Mouse (Mus musculus): ENCODE data around the gene Fam120c. TPM values are rescaled to one million over a fixed set of nuclear protein-coding genes. Genes with fewer than 3 reads are reported as not detected.

Fam120c gene
- total RNA-seq, 4 experiments from 2014 or later: 44.1 to 51.3 (median 49.3) TPM

DNA sequence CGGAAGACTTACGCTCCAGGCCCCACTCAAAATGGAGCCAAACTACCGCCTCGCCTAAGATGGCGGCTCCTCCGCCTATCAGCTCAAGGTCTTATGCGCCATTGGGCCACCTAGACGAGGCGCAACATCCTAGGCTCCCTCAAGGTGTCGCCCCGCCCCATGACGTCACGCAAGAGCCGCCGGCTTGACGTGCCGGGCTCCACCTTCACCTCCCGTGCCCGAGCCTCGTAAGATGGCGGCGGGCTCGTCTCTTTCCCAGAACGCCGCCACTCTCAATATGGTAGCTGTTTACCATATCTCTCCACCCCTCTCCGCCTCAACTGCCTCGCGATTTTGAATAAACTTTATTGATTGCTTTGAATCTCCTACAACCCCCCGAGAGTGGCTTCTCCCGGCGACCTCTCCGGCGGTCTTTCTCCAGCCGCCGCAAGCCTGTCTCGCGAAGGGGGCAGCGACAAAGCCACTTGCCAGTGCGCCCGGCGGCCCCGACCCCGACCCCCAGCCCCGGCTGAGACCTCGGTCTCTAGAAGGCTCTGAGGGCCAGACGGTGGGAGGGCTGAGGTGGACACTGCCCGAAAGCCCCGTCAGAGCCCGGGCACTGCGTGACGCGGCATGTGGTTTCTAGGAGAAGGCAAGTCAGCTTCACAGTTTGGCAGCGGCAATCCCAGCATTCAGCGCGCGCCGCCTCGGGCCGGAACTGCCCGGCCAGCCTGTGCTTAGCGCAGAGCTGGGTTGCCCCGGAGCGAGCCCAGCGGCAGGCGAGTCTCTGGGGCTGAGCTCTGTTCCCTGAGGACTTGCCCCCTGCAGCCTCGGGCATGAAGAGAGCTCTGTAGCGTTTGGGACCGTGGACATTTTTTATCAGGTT, 176.7 kb downstream of the Fam120c start, which contains the start of gene Phf8:
Gene Phf8, plus strand, starts transcription at position 215 of the 865 bp plus-strand sequence.
- DNase-seq (ENCODE audit: low spot score in 2 of 2): peak; percentile 94 to 95

Other genes starting within 250 kb of the Fam120c start
- 10 to 100 TPM; 77.7 to 87.4 (median 82.3) TPM for gene Tsr2, start 247.6 kb upstream of the Fam120c start, total RNA-seq (2022)
- 10 to 100 TPM; 36.4 to 48.3 (median 43.5) TPM for gene Wnk3, start 146.1 kb upstream of the Fam120c start, total RNA-seq (2022)
- 10 to 100 TPM; 29.5 to 32.8 (median 32.2) TPM for gene Phf8, start 176.5 kb downstream of the Fam120c start, total RNA-seq (2022)

All from layer of hippocampus, adult 8-10 months (tissue).